9 mouse cellular contexts compared by ENCODE assay signal in genomic region chrX:136761103-136762074, GRCm38 (mm10). TPM values are rescaled to one million over a fixed set of nuclear protein-coding genes. Genes with fewer than 3 reads are reported as not detected.
DNase-seq lines count a peak whose midpoint lies in the region; ATAC-seq and TF ChIP-seq lines count a peak whose summit lies in the region.
"Had no signal": no experiment of that assay in that cellular context is flagged by ENCODE, and none has a peak within 500 bp of the region (broad histone marks: within the 10 kb centered on the region; RNA-seq: fewer than 3 reads in every experiment).

No protein-coding gene starts in this region.

- ATAC-seq in forebrain, embryonic 12.5 days (ENCODE audit: low FRiP score) = peak; percentile 46; the same call in 1 of the 2 replicates

- no peak overlapping the region for H3K27ac ChIP-seq in gastrocnemius, adult 2 months
- H3K27ac ChIP-seq in testis, adult 2 months (ENCODE audit: control insufficient read depth, insufficient read depth, low read depth, low read length) = peak overlapping the region; percentile 65
- H3K27ac ChIP-seq in forebrain, embryonic 12.5 days = no peak overlapping the region

- intact Hi-C loops in gastrocnemius, adult 2 months (cut with DNase I) = loop anchor here (2.0 kb wide), 1 partner anchor 61 kb away; the partner anchor contains the start of gene Plp1

- no peak for TF ChIP-seq POLR2A in testis, adult 2 months (IDR thresholded peaks at IDR 0.05; ENCODE audit: control insufficient read depth, low read depth, low read length)
- no peak for TF ChIP-seq POLR2A in myocyte (IDR thresholded peaks at IDR 0.05; ENCODE audit: insufficient read length, low read depth)

- no peaks in the 10 kb centered on the region for H3K9me3 ChIP-seq in forebrain, embryonic 12.5 days

- DNase-seq in gastrocnemius, adult 2 months = no peak
- no peak for DNase-seq in gastrocnemius, postnatal 25 days
- DNase-seq in testis, postnatal 14 days (ENCODE audit: low spot score) = no peak
- no peak for DNase-seq in gastrocnemius, postnatal 4 days (ENCODE audit: low spot score in 2 of 2)
- DNase-seq in c-Kit-positive CD71-positive TER-119-positive erythroid progenitor cells, embryonic 14.5 days (ENCODE audit: low spot score) = no peak

- TF ChIP-seq CTCF in gastrocnemius, adult 2 months (IDR thresholded peaks at IDR 0.05) = peak; percentile 59
- TF ChIP-seq CTCF in testis, adult 2 months (IDR thresholded peaks at IDR 0.05; ENCODE audit: control insufficient read depth, insufficient read depth, insufficient replicate concordance, low read depth, low read length) = no peak

- no peaks in the 10 kb centered on the region for H3K36me3 ChIP-seq in testis, adult 2 months (ENCODE audit: control insufficient read depth, insufficient read depth, low read length)
- no peaks in the 10 kb centered on the region for H3K36me3 ChIP-seq in forebrain, embryonic 12.5 days (replicated peaks)
- H3K36me3 ChIP-seq in myocyte (ENCODE audit: control insufficient read depth, insufficient read depth) = no peaks in the 10 kb centered on the region

- no peak overlapping the region for H3K4me2 ChIP-seq in forebrain, embryonic 12.5 days
- H3K4me2 ChIP-seq in myocyte (ENCODE audit: low read depth) = peak overlapping the region; percentile 81

- H3K4me1 ChIP-seq in testis, adult 2 months (ENCODE audit: control insufficient read depth, insufficient read depth, low read length) = no peaks in the 10 kb centered on the region
- H3K4me1 ChIP-seq in forebrain, embryonic 12.5 days = no peaks in the 10 kb centered on the region

- no peak overlapping the region for H3K4me3 ChIP-seq in gastrocnemius, adult 2 months
- H3K4me3 ChIP-seq in testis, adult 2 months (ENCODE audit: control insufficient read depth, low read depth, low read length) = no peak overlapping the region; the same call in 1 of the 2 replicates
- H3K4me3 ChIP-seq in forebrain, embryonic 12.5 days (replicated peaks) = no peak overlapping the region
- no peak overlapping the region for H3K4me3 ChIP-seq in myocyte

- no peaks in the 10 kb centered on the region for H3K27me3 ChIP-seq in testis, adult 2 months (ENCODE audit: control insufficient read depth, insufficient read depth, low read length)
- no peaks in the 10 kb centered on the region for H3K27me3 ChIP-seq in forebrain, embryonic 12.5 days
- H3K27me3 ChIP-seq in myocyte (ENCODE audit: control insufficient read depth, insufficient read depth, insufficient read length) = no peaks in the 10 kb centered on the region

- H3K9ac ChIP-seq in forebrain, embryonic 12.5 days = no peak overlapping the region

- no peak overlapping the region for H3ac ChIP-seq in myocyte (ENCODE audit: control insufficient read depth, insufficient read length)

- 67% methylated on average over 11 of the region's 11 CpGs for WGBS in forebrain, embryonic 12.5 days

- H3K79me2 ChIP-seq in myocyte (ENCODE audit: control insufficient read depth, insufficient read depth) = no peaks in the 10 kb centered on the region

TF ChIP-seq in myocyte, 11 proteins besides CTCF, POLR2A, EP300 and RAD21:
- TF ChIP-seq MAX (IDR thresholded peaks at IDR 0.05; ENCODE audit: low read depth) = no peak
- no peak for TF ChIP-seq CEBPB (IDR thresholded peaks at IDR 0.05; ENCODE audit: insufficient read depth, poor library complexity, severe bottlenecking)
- no peak for TF ChIP-seq MYOD1 (IDR thresholded peaks at IDR 0.05; ENCODE audit: control insufficient read depth in 1 of 3, insufficient read length in 2 of 3, low read depth in 2 of 3)
- no peak for TF ChIP-seq REST (IDR thresholded peaks at IDR 0.05; ENCODE audit: insufficient read depth, insufficient read length)
- no peak for TF ChIP-seq E2F4 (IDR thresholded peaks at IDR 0.05; ENCODE audit: insufficient read depth)
- no peak for TF ChIP-seq POLR2AphosphoS2 (IDR thresholded peaks at IDR 0.05; ENCODE audit: insufficient read length, low read depth)
- no peak for TF ChIP-seq USF1 (IDR thresholded peaks at IDR 0.05; ENCODE audit: low read depth)
- TF ChIP-seq MYOG (IDR thresholded peaks at IDR 0.05; ENCODE audit: control insufficient read depth in 1 of 3, insufficient read depth in 1 of 3, insufficient read length in 2 of 3, low read depth in 2 of 3) = no peak
- no peak for TF ChIP-seq TCF12 (IDR thresholded peaks at IDR 0.05; ENCODE audit: insufficient read depth, poor library complexity, severe bottlenecking)
- TF ChIP-seq SRF (IDR thresholded peaks at IDR 0.05; ENCODE audit: control insufficient read depth, insufficient read length, low read depth) = no peak
- no peak for TF ChIP-seq TCF3 (IDR thresholded peaks at IDR 0.05; ENCODE audit: insufficient read length, low read depth)

RNA-seq across cellular contexts. Expression of gene Morf4l2, which starts 17.9 kb away (rescaled TPM):
- 100 to 1,000 TPM; 157 to 173 TPM for total RNA-seq in gastrocnemius, adult 2 months (2021)
- total RNA-seq in gastrocnemius, postnatal 25 days (2021) = 100 to 1,000 TPM; 128 to 140 TPM
- 20.4 and 22.6 TPM in 2 replicates for polyA plus RNA-seq in testis, adult 2 months (2012; rRNA removed)
- 561 and 566 TPM in 2 replicates for polyA plus RNA-seq in forebrain, embryonic 12.5 days (2016; fragmentation: Nextera tagmentation; extraction: Ambion mirVana)
- polyA plus RNA-seq in myocyte (2012; fragmentation: generic; extraction: Trizol) = 202 TPM
- 100 to 1,000 TPM; 330 to 342 TPM for total RNA-seq in gastrocnemius, postnatal 4 days (2021)

RNA-seq across cellular contexts. Expression of gene Glra4, which starts 18.6 kb away (rescaled TPM):
- not detected for total RNA-seq in gastrocnemius, adult 2 months (2021)
- total RNA-seq in gastrocnemius, postnatal 25 days (2021) = not detected
- 0.05 TPM in 1 of 2 replicates, not detected in the other for polyA plus RNA-seq in testis, adult 2 months (2012; rRNA removed)
- not detected in 2 replicates for polyA plus RNA-seq in forebrain, embryonic 12.5 days (2016; fragmentation: Nextera tagmentation; extraction: Ambion mirVana)
- polyA plus RNA-seq in myocyte (2012; fragmentation: generic; extraction: Trizol) = not detected
- total RNA-seq in gastrocnemius, postnatal 4 days (2021) = not detected
- polyA plus RNA-seq: large intestine, adult 2 months had no signal

RNA-seq across cellular contexts. Expression of gene Tceal1, which starts 53.6 kb away (rescaled TPM):
- total RNA-seq in gastrocnemius, adult 2 months (2021) = 1 to 10 TPM; 1.8 to 3.0 TPM
- total RNA-seq in gastrocnemius, postnatal 25 days (2021) = 1 to 10 TPM; 2.0 to 2.3 TPM
- 1.0 and 1.3 TPM in 2 replicates for polyA plus RNA-seq in testis, adult 2 months (2012; rRNA removed)
- polyA plus RNA-seq in forebrain, embryonic 12.5 days (2016; fragmentation: Nextera tagmentation; extraction: Ambion mirVana) = 11.3 and 11.9 TPM in 2 replicates
- polyA plus RNA-seq in myocyte (2012; fragmentation: generic; extraction: Trizol) = 1.1 TPM
- 10 to 100 TPM; 10.7 to 12.7 TPM for total RNA-seq in gastrocnemius, postnatal 4 days (2021)
